Mouse (Mus musculus): ENCODE data around the gene Cebpa. TPM values are rescaled to one million over a fixed set of nuclear protein-coding genes. Genes with fewer than 3 reads are reported as not detected.

The Cebpa gene
- polyA plus RNA-seq, 1 experiment = 56.3 TPM

GRCm38 (mm10) chr7:35128677-35129567 is 9.8 kb downstream of the Cebpa start:
- no peak for DNase-seq
- H3K27ac ChIP-seq (ENCODE audit: control insufficient read depth, insufficient read depth, low read length) = no peak overlapping the region

GRCm38 (mm10) chr7:35130059-35130738 is 11.1 kb downstream of the Cebpa start:
- H3K27ac ChIP-seq (ENCODE audit: control insufficient read depth, insufficient read depth, low read length) = no peak overlapping the region
- DNase-seq = no peak
- H3K4me1 ChIP-seq (replicated peaks; ENCODE audit: control insufficient read depth, insufficient read depth, low read length) = no peaks in the 10 kb centered on the region
- H3K36me3 ChIP-seq (ENCODE audit: control insufficient read depth, insufficient read depth, low read length) = no peaks in the 10 kb centered on the region
- no peak for TF ChIP-seq CTCF (IDR thresholded peaks at IDR 0.05; ENCODE audit: borderline replicate concordance, control insufficient read depth, extremely low read depth, insufficient read depth, low read length, poor library complexity)
- H3K4me3 ChIP-seq (ENCODE audit: control insufficient read depth, insufficient read depth, low read length) = no peak overlapping the region
- WGBS = 93% methylated on average over 13 of the region's 13 CpGs
- no peaks in the 10 kb centered on the region for H3K27me3 ChIP-seq (ENCODE audit: control insufficient read depth, insufficient read depth, low read length)

More at GRCm38 (mm10) chr7:35128677-35129567, 9.8 kb downstream of the Cebpa start:
- TF ChIP-seq POLR2A (IDR thresholded peaks at IDR 0.05; ENCODE audit: control insufficient read depth, extremely low read depth, insufficient read depth, low read length, poor library complexity) = no peak
- TF ChIP-seq CTCF (IDR thresholded peaks at IDR 0.05; ENCODE audit: borderline replicate concordance, control insufficient read depth, extremely low read depth, insufficient read depth, low read length, poor library complexity) = no peak
- Histone ChIP-seq H3K4me1 (replicated peaks; ENCODE audit: control insufficient read depth, insufficient read depth, low read length) (no peaks in the 10 kb centered on the region), H3K27me3 (ENCODE audit: control insufficient read depth, insufficient read depth, low read length) (no peaks in the 10 kb centered on the region), H3K4me3 (ENCODE audit: control insufficient read depth, insufficient read depth, low read length) (no peak overlapping the region), H3K36me3 (ENCODE audit: control insufficient read depth, insufficient read depth, low read length) (no peaks in the 10 kb centered on the region)
- 71% methylated on average over 17 of the region's 17 CpGs for WGBS

GRCm38 (mm10) chr7:35130888-35131287 is 11.8 kb downstream of the Cebpa start:
- no peaks in the 10 kb centered on the region for H3K27me3 ChIP-seq (ENCODE audit: control insufficient read depth, insufficient read depth, low read length)

GRCm38 (mm10) chr7:35131601-35132000 is 12.5 kb downstream of the Cebpa start:
- Histone ChIP-seq H3K36me3 (ENCODE audit: control insufficient read depth, insufficient read depth, low read length) (no peaks in the 10 kb centered on the region), H3K27ac (ENCODE audit: control insufficient read depth, insufficient read depth, low read length) (no peak overlapping the region), H3K27me3 (ENCODE audit: control insufficient read depth, insufficient read depth, low read length) (no peaks in the 10 kb centered on the region), H3K4me3 (ENCODE audit: control insufficient read depth, insufficient read depth, low read length) (no peak overlapping the region), H3K4me1 (replicated peaks; ENCODE audit: control insufficient read depth, insufficient read depth, low read length) (no peaks in the 10 kb centered on the region)
- WGBS = 97% methylated on average over 9 of the region's 9 CpGs
- no peak for DNase-seq
- TF ChIP-seq POLR2A (IDR thresholded peaks at IDR 0.05; ENCODE audit: control insufficient read depth, extremely low read depth, insufficient read depth, low read length, poor library complexity) (no peak), CTCF (IDR thresholded peaks at IDR 0.05; ENCODE audit: borderline replicate concordance, control insufficient read depth, extremely low read depth, insufficient read depth, low read length, poor library complexity) (no peak)

More at GRCm38 (mm10) chr7:35130888-35131287, 11.8 kb downstream of the Cebpa start:
- Histone ChIP-seq H3K36me3 (ENCODE audit: control insufficient read depth, insufficient read depth, low read length) (no peaks in the 10 kb centered on the region), H3K4me3 (ENCODE audit: control insufficient read depth, insufficient read depth, low read length) (no peak overlapping the region), H3K27ac (ENCODE audit: control insufficient read depth, insufficient read depth, low read length) (no peak overlapping the region), H3K4me1 (replicated peaks; ENCODE audit: control insufficient read depth, insufficient read depth, low read length) (no peaks in the 10 kb centered on the region)
- 84% methylated on average over 5 of the region's 5 CpGs for WGBS
- TF ChIP-seq CTCF (IDR thresholded peaks at IDR 0.05; ENCODE audit: borderline replicate concordance, control insufficient read depth, extremely low read depth, insufficient read depth, low read length, poor library complexity) (no peak), POLR2A (IDR thresholded peaks at IDR 0.05; ENCODE audit: control insufficient read depth, extremely low read depth, insufficient read depth, low read length, poor library complexity) (no peak)
- DNase-seq = no peak

- H3K36me3 ChIP-seq (ENCODE audit: control insufficient read depth, insufficient read depth, low read length) = no peaks in the 10 kb centered on the region
- 90% methylated on average over 5 of the region's 5 CpGs for WGBS
- no peaks in the 10 kb centered on the region for H3K4me1 ChIP-seq (replicated peaks; ENCODE audit: control insufficient read depth, insufficient read depth, low read length)
- no peak for DNase-seq
- H3K4me3 ChIP-seq (ENCODE audit: control insufficient read depth, insufficient read depth, low read length) = no peak overlapping the region
- no peak overlapping the region for H3K27ac ChIP-seq (ENCODE audit: control insufficient read depth, insufficient read depth, low read length)
- TF ChIP-seq POLR2A (IDR thresholded peaks at IDR 0.05; ENCODE audit: control insufficient read depth, extremely low read depth, insufficient read depth, low read length, poor library complexity) = no peak
- TF ChIP-seq CTCF (IDR thresholded peaks at IDR 0.05; ENCODE audit: borderline replicate concordance, control insufficient read depth, extremely low read depth, insufficient read depth, low read length, poor library complexity) = no peak
- no peaks in the 10 kb centered on the region for H3K27me3 ChIP-seq (ENCODE audit: control insufficient read depth, insufficient read depth, low read length)
These were observed 15.5 kb downstream of the Cebpa start for GRCm38 (mm10) chr7:35134621-35135020.

- 97% methylated on average over 1 of the region's 1 CpGs for WGBS
- Histone ChIP-seq H3K4me3 (ENCODE audit: control insufficient read depth, insufficient read depth, low read length) (no peak overlapping the region), H3K36me3 (ENCODE audit: control insufficient read depth, insufficient read depth, low read length) (no peaks in the 10 kb centered on the region), H3K4me1 (replicated peaks; ENCODE audit: control insufficient read depth, insufficient read depth, low read length) (no peaks in the 10 kb centered on the region), H3K27ac (ENCODE audit: control insufficient read depth, insufficient read depth, low read length) (no peak overlapping the region), H3K27me3 (ENCODE audit: control insufficient read depth, insufficient read depth, low read length) (no peaks in the 10 kb centered on the region)
- DNase-seq = no peak
- TF ChIP-seq POLR2A (IDR thresholded peaks at IDR 0.05; ENCODE audit: control insufficient read depth, extremely low read depth, insufficient read depth, low read length, poor library complexity) (no peak), CTCF (IDR thresholded peaks at IDR 0.05; ENCODE audit: borderline replicate concordance, control insufficient read depth, extremely low read depth, insufficient read depth, low read length, poor library complexity) (no peak)
These were observed 18.4 kb downstream of the Cebpa start for GRCm38 (mm10) chr7:35137524-35137923.
